Mouse (Mus musculus) left cerebral cortex, adult 9 months (tissue): ENCODE measurements around the gene Ccar1.
A peak's percentile ranks its signal among the peaks of the same experiment; 100 is the strongest.
"Not testable (repeated sequence)": the region's sequence is repeated elsewhere in the genome, so short reads cannot be mapped to it uniquely, and the experiment has no call there.

Experiments
- DNase-seq, 2 experiments: peaks; one replicate each; pipeline ENCODE4 v3.0.0; 2022; ENCODE audit warnings: low spot score in 2 of 2

The Ccar1 gene

DNA sequence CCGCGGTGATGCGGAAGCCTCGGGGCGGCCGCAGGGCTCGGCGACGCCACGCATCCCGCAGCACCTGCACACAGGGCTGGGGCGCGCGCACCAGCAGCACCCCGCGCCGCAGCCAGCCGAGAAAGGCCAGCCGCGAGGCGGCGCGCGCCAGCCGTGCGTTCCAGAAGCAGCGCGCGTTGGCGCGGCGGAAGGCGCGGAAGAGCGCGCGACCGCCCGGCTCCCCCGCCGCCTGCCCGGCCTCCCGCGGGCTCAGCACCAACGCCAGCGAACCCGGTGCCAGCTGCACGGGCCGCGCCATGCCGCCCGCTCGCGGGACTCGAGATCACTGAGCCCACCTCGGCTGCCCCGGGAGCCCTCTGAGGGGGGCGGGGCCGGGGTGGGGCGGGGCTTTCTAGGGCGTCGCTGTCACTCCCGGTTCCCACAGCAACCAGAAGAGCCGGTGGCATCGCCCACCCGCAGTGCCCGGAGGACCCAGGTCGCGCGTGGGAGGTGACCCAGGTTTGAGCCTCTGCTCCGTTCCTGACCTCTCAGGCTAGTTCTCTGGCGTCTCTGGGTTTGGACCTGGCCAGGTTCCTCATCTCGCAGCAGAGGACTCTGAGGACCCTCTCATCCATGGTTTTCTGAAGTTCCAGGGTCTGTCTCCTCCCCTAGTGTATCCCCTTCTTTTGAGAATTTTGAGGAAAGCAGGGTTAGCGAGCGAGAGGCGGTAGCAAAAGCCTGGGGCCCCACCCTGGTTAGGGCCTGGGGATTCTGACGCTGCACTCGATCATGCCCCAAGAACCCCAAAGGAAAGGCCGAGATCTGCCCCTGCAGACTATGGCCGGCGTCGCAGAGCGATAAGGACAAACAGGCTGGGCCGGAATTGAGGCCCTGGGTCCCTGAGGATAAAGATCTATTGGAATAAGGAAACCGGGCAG is 66.1 kb downstream of the Ccar1 start, which contains the start of gene Stox1:
Gene Stox1, minus strand, starts transcription at position 358 of the 917 bp plus-strand sequence.
- DNase-seq = peak; percentile 25 to 50

DNA sequence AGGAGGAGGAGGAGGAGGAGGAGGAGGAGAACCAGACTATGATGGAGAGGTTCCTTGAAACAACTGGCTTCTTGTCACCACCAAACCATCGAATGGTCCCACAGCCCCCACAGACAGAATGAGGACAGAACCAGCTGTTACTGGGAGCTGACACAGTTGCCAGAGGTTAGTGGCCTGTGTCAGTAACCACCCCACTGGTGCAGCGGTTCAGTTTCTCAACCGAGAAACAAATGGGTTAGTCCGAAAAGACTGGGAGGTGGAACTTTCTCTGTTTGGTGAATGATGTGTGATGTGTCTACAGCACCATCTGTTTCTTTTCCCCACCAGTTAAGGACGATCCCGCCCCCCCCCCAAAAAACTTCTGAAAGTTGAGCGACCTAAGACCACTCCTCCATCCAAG is 67.2 kb downstream of the Ccar1 start:
- DNase-seq = no peak

DNA sequence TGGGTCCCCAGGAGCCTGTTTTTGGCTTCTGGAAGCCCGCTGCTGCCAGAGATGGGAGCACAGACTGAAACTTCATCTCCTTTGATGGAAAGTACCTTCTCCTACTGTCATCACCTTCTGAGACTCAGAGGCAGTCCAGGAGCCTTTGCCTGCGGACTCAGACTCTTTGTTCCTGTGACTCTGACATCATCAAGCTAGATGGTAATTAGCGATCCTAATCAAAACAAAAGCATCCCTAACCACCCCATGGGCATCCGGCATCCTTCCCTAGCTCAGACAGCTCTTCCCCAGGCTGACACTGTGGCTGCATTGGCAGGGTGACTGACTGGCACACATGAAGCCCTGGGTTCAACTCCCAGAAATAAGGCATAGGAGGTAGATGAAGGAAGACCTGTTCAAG is 69.4 kb downstream of the Ccar1 start:
- no peak for DNase-seq

DNA sequence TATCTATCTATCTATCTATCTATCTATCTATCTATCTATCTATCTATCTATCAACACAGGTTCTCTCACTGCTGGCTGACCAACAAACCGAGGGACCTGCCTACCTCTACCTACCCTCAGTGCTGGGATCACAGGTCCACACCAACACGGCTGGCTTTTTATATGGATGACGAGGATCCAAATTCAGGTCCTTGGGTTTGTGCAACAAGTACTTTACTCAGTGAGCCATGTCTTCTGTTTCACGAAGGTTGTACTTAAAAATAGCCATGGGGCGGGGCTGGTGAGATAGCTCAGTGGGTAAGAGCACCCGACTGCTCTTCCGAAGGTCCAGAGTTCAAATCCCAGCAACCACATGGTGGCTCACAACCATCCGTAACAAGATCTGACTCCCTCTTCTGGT is 71.5 kb downstream of the Ccar1 start:
- not testable (repeated sequence) for DNase-seq

DNA sequence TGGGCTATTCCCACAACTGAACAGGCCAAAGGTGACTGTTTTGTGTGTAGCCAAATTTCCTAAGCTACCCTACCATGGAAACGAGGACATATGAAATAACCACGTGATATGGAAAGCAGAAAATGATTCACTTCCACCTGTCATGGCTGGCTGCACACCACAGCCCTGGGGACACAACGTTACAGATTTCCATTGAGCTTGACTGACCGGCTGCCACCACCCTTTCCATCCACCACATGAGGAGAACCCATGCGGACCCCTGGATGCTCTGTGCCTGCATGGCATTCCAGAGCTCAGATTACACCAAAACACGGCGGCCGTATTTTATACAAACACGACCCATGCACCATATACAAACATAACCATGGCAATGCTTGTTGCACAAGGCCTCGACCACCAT is 78.6 kb downstream of the Ccar1 start:
- no peak for DNase-seq

DNA sequence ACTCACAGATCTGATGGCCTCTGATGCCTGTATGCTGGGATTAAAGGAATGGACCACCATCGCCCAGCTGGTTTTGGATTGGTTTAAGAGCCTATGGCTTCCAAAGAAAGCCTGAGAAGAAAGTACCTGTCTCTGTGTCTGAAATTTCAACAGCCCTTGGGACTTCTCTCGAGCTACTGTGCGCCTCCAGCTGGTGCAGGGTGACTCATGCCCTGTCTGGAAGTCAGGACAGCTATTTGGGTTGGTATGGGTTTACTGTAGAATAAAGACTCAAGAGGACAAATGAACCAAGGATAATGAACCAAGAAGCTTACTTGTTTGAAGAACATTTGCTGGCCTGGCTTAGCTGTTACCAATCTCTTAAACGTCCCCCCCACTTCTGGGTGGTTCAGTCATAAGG is 88.5 kb downstream of the Ccar1 start:
- DNase-seq = peak in 1 of 2 experiments; percentile 12

DNA sequence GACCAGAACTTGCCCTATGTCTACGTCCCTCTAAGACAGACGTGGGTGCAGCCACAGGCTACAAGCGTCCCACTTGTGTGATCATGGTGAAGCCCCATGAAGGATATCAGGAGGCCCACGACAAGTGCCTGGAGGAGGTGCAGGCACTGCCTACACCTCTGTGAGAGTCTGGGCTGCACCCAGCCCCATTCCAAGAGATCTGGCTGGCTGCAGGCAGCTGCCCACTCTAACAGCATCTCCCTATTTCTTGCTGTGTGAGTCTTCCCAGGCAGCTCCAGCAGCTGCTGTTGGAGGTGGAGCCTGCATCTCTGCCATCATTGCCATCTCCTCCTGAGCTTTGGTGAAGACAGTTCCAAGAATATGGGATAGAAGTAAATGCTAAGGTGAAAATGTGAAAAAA is 89.7 kb downstream of the Ccar1 start:
- peak; percentile 37 to 57 for DNase-seq
